Mouse (Mus musculus) lung, adult 2 months (tissue): ENCODE measurements around the gene Stmnd1. TPM values are rescaled to one million over a fixed set of nuclear protein-coding genes. Genes with fewer than 3 reads are reported as not detected.
"Not testable (repeated sequence)": the region's sequence is repeated elsewhere in the genome, so short reads cannot be mapped to it uniquely, and the experiment has no call there.

ENCODE experiments used
- DNase-seq: peaks from one replicate; pipeline ENCODE4 v3.0.0; 2022
- H3K4me1 ChIP-seq: fragments of 200-500 bp; 2 replicates; pipeline ENCODE4 v1.6.1; 2011; ENCODE audit warnings: low read length; ENCODE audit not compliant: control insufficient read depth, insufficient read depth
- H3K4me3 ChIP-seq: fragments of 200-500 bp; replicated peaks from 2 replicates; pipeline ENCODE3; 2011; ENCODE audit warnings: low read depth, mild to moderate bottlenecking, control low read depth, low read length; ENCODE audit errors: extremely low read depth
- CTCF ChIP-seq: fragments of 200-500 bp; IDR thresholded peaks from 2 replicates; pipeline ENCODE4 v1.5.1; 2011; ENCODE audit warnings: mild to moderate bottlenecking, low read length, control low read depth; ENCODE audit not compliant: insufficient read depth
- POLR2A ChIP-seq: fragments of 200-500 bp; IDR thresholded peaks from 2 replicates; pipeline ENCODE4 v1.6.1; 2011; ENCODE audit warnings: low read depth, mild to moderate bottlenecking, control low read depth, low read length, borderline replicate concordance; ENCODE audit errors: extremely low read depth
- WGBS: fragments of 180-500 bp; shearing (Covaris S2); methylation state at CpG from one replicate; pipeline ENCODE4 v1.1.7; 2018; 5-methylcytosine and 5-hydroxymethylcytosine counted together
- polyA plus RNA-seq: library from polyadenylated mRNA; depleted of rRNA; stranded (reverse); fragments of >200 nt; gene quantifications from 2 replicates; pipeline ENCODE4 v1.2.3, GENCODE M21; 2012; rRNA removed

The Stmnd1 gene
- polyA plus RNA-seq, 1 experiment = 2.4 TPM

GRCm38 (mm10) chr13:46335020-46335419 lies 61.5 kb downstream of the Stmnd1 start:
- no peaks in the 10 kb centered on the region for H3K4me1 ChIP-seq
- WGBS = 73% methylated on average over 6 of the region's 6 CpGs
- no peak for DNase-seq
- TF ChIP-seq POLR2A = no peak
- no peak for TF ChIP-seq CTCF
- no peak overlapping the region for H3K4me3 ChIP-seq

GRCm38 (mm10) chr13:46336281-46336680 lies 62.8 kb downstream of the Stmnd1 start:
- not testable (repeated sequence) for H3K4me3 ChIP-seq, DNase-seq, H3K4me1 ChIP-seq
- 89% methylated on average over 1 of the region's 1 CpGs for WGBS

- no peak for DNase-seq
- Histone ChIP-seq H3K4me1 (no peaks in the 10 kb centered on the region), H3K4me3 (no peak overlapping the region)
- no peak for TF ChIP-seq POLR2A
- no peak for TF ChIP-seq CTCF
- 60% methylated on average over 2 of the region's 2 CpGs for WGBS
Observed at GRCm38 (mm10) chr13:46337791-46338190, 64.3 kb downstream of the Stmnd1 start.

GRCm38 (mm10) chr13:46339954-46340353 lies 66.4 kb downstream of the Stmnd1 start:
- Histone ChIP-seq H3K4me1 (no peaks in the 10 kb centered on the region), H3K4me3 (no peak overlapping the region)
- 28% methylated on average over 4 of the region's 4 CpGs for WGBS
- TF ChIP-seq POLR2A (no peak), CTCF (no peak)
- DNase-seq = no peak

GRCm38 (mm10) chr13:46340583-46340982 lies 67.1 kb downstream of the Stmnd1 start:
- TF ChIP-seq CTCF (no peak), POLR2A (no peak)
- no peak for DNase-seq
- 91% methylated on average over 8 of the region's 8 CpGs for WGBS
- Histone ChIP-seq H3K4me3 (no peak overlapping the region), H3K4me1 (no peaks in the 10 kb centered on the region)

- Histone ChIP-seq H3K4me3 (no peak overlapping the region), H3K4me1 (no peaks in the 10 kb centered on the region)
- WGBS = 78% methylated on average over 5 of the region's 5 CpGs
- no peak for TF ChIP-seq CTCF
- no peak for TF ChIP-seq POLR2A
- no peak for DNase-seq
Observed at GRCm38 (mm10) chr13:46341419-46341818, 67.9 kb downstream of the Stmnd1 start.

- TF ChIP-seq CTCF = no peak
- no peak for TF ChIP-seq POLR2A
- no peak overlapping the region for H3K4me3 ChIP-seq
- H3K4me1 ChIP-seq = no peaks in the 10 kb centered on the region
- DNase-seq = no peak
- 77% methylated on average over 7 of the region's 7 CpGs for WGBS
Observed at GRCm38 (mm10) chr13:46343226-46343625, 69.7 kb downstream of the Stmnd1 start.

GRCm38 (mm10) chr13:46346830-46347512 lies 73.5 kb downstream of the Stmnd1 start:
- 80% methylated on average over 10 of the region's 10 CpGs for WGBS
- no peak overlapping the region for H3K4me3 ChIP-seq
- H3K4me1 ChIP-seq = no peaks in the 10 kb centered on the region
- TF ChIP-seq POLR2A = no peak
- TF ChIP-seq CTCF = no peak
- no peak for DNase-seq

- WGBS = 64% methylated on average over 3 of the region's 3 CpGs
- Histone ChIP-seq H3K4me3 (no peak overlapping the region), H3K4me1 (no peaks in the 10 kb centered on the region)
- TF ChIP-seq CTCF = no peak
- TF ChIP-seq POLR2A = no peak
- DNase-seq = no peak
Observed at GRCm38 (mm10) chr13:46349664-46350063, 76.1 kb downstream of the Stmnd1 start.

Other genes with a start within 250 kb of the Stmnd1 start
- gene Rbm24, start 144.7 kb downstream of the Stmnd1 start, polyA plus RNA-seq = 14.7 and 23.5 TPM in 2 replicates
- 9.7 and 17.8 TPM in 2 replicates for gene Cap2, start 228.1 kb downstream of the Stmnd1 start, polyA plus RNA-seq